Mouse (Mus musculus) CH12.LX (cell line): ENCODE results near the gene Olfr1174-ps.

ENCODE experiments used
- CTCF ChIP-seq, 2 experiments: IDR thresholded peaks in 1 of 2; conservative IDR thresholded peaks in 1 of 2; 2 replicates each; pipeline ENCODE4 v1.5.1; 2011 to 2012; ENCODE audit warnings: low read depth in 2 of 2, low read length in 2 of 2, improper control_type of control experiment in 1 of 2, inconsistent platforms in 1 of 2, mild to moderate bottlenecking in 1 of 2, moderate library complexity in 1 of 2
- ELF1 ChIP-seq: IDR thresholded peaks from 2 replicates; pipeline ENCODE4 v1.6.1; 2014; ENCODE audit warnings: low read depth, mild to moderate bottlenecking, inconsistent platforms, low read length, improper control_type of control experiment
- HCFC1 ChIP-seq: IDR thresholded peaks from 2 replicates; pipeline ENCODE4 v1.6.1; 2012; ENCODE audit warnings: low read depth, mild to moderate bottlenecking, inconsistent platforms, low read length, improper control_type of control experiment
- KAT2A ChIP-seq: IDR thresholded peaks from 2 replicates; pipeline ENCODE4 v1.6.1; 2012; ENCODE audit warnings: low read length, improper control_type of control experiment, inconsistent platforms; ENCODE audit not compliant: insufficient replicate concordance
- MAFK ChIP-seq: IDR thresholded peaks from 2 replicates; pipeline ENCODE4 v1.6.1; 2011; ENCODE audit warnings: low read length, improper control_type of control experiment; ENCODE audit not compliant: insufficient replicate concordance
- MEF2A ChIP-seq: IDR thresholded peaks from 2 replicates; pipeline ENCODE4 v1.6.1; 2014; ENCODE audit warnings: low read depth, mild to moderate bottlenecking, inconsistent platforms, low read length, improper control_type of control experiment, borderline replicate concordance
- MXI1 ChIP-seq: IDR thresholded peaks from 2 replicates; pipeline ENCODE4 v1.6.1; 2011; ENCODE audit warnings: mild to moderate bottlenecking, low read depth, low read length, improper control_type of control experiment
- RAD21 ChIP-seq: IDR thresholded peaks from 2 replicates; pipeline ENCODE4 v1.6.1; 2011; ENCODE audit warnings: low read depth, mild to moderate bottlenecking, low read length, improper control_type of control experiment, moderate library complexity
- RCOR1 ChIP-seq: conservative IDR thresholded peaks from 2 replicates; pipeline ENCODE4 v1.6.1; 2012; ENCODE audit warnings: low read depth, mild to moderate bottlenecking, inconsistent platforms, low read length, improper control_type of control experiment
- TBP ChIP-seq: conservative IDR thresholded peaks from 2 replicates; pipeline ENCODE4 v1.6.1; 2011; ENCODE audit warnings: low read depth, low read length, improper control_type of control experiment
- USF1 ChIP-seq: IDR thresholded peaks from 2 replicates; pipeline ENCODE4 v1.6.1; 2014; ENCODE audit warnings: low read depth, mild to moderate bottlenecking, inconsistent platforms, low read length, improper control_type of control experiment

DNA sequence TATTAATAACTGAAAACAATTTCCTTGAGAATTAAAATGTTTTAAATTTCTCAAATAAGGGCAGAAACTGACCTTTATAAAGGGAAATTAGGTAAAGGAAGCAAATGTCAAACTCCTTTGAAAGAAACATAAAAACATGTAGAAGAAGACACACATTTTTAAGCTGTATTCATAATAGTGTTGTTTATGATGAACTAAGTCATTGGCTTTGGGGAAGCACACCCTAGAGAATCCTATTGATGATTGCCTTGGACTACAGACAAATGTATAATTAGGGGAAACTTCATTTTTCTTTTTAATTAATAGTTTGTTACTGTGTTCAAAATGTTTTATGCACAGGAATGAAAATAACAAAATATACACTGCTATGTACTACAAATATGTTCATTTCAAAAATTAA is 35.2 kb downstream of the Olfr1174-ps start, which contains the start of gene Olfr1173:
- TF ChIP-seq RCOR1 (no peak), MAFK (no peak), HCFC1 (no peak), CTCF (conservative IDR thresholded peaks at IDR 0.05 in 1 of 2, IDR thresholded peaks at IDR 0.05 in 1 of 2; ENCODE audit: low read depth in 2 of 2, low read length in 2 of 2) (no peak), RAD21 (no peak), TBP (no peak), MEF2A (no peak), USF1 (no peak), MXI1 (no peak), ELF1 (no peak), KAT2A (no peak)
